Mouse (Mus musculus): ENCODE measurements around the gene 1700034I23Rik. TPM values are rescaled to one million over a fixed set of nuclear protein-coding genes. Genes with fewer than 3 reads are reported as not detected.

Gene 1700034I23Rik
- not detected in 2 replicates for total RNA-seq (2023)

DNA sequence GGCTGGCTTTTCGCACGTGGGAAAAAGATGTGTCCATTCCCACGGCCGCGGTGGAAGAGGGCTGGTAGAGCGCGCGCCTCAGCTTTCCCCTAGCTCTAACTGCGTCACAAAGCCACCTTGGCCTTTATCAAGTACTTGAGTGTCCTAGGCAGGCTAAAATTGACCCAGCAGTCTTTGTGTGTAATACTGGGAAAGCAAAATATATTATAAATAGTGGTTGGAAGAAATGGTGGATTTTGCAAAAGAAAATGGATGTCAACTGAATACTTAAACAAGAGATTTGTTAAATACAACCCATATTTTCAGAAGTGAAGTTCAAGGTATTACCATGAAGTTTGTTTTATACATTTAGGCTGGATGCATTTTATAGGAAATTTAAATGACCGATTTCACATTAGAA is at the start of gene 1700034I23Rik:
TSS of gene 1700034I23Rik (minus strand) at position 101 of the 400 bp plus-strand sequence.

DNA sequence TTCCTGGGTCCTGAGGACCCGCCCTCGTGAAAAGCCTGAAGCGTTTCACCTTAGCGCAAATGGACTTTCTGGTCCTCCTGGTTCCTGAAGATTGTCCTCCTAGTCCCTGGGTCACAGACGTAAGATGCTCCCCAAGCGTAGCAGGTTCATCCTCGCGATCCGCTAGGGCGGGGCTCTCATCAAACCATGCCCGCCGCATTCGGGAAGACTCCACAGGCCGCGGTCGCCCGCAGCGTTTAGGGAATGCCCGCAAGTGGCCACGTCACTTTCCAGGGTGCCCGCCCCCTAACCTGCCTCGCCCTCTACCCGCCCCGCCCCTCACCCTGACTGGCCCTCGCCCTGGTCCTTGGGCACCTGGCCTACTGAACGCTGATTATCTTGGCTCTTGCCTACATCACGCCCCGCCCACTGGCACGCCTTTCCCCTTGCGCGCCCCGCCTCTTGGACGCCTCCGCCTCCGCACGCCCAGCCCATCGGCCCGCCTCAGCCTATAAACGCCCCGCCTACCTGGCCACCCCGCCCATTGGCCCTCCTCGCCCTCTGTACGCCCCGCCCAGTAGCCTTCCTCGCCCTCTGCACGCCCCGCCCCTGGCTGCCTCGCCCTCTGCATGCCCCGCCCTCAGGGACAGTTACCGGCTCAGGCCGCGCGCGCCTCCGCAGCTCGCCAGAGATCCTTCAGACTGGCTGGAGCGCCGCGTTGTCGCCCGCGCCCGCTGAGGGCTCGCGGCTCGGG is 47.0 kb upstream of the 1700034I23Rik start, which contains the start of gene Larp1b:
TSS of gene Larp1b (plus strand) at position 659 of the 733 bp plus-strand sequence.

Other genes starting within 250 kb of the 1700034I23Rik start
- gene Slc25a31, start 193.7 kb downstream of the 1700034I23Rik start, total RNA-seq (2023), result not detected in 2 replicates
- 41.5 and 51.0 TPM in 2 replicates for gene Hspa4l, start 158.0 kb downstream of the 1700034I23Rik start, total RNA-seq (2023)
- gene Plk4, start 102.5 kb downstream of the 1700034I23Rik start, total RNA-seq (2023), result 32.2 and 35.8 TPM in 2 replicates
- gene Mfsd8, start 55.7 kb downstream of the 1700034I23Rik start, total RNA-seq (2023), result 8.5 and 9.4 TPM in 2 replicates
- 5.6 and 7.8 TPM in 2 replicates for gene Abhd18, start 55.6 kb downstream of the 1700034I23Rik start, total RNA-seq (2023)
- gene Larp1b, start 47.3 kb upstream of the 1700034I23Rik start, total RNA-seq (2023), result 19.5 and 24.0 TPM in 2 replicates
- gene Pgrmc2, start 180.5 kb upstream of the 1700034I23Rik start, total RNA-seq (2023), result 9.8 and 13.0 TPM in 2 replicates

Data from neutrophil, adult 65 days (primary cell).